Mouse (Mus musculus) ES-E14 (cell line): ENCODE results near the gene Mettl16. TPM values are rescaled to one million over a fixed set of nuclear protein-coding genes. Genes with fewer than 3 reads are reported as not detected.

Source experiments
- DNase-seq: peaks from one replicate; pipeline ENCODE4 v3.0.0-alpha.2; 2013; ENCODE audit warnings: low read depth, low spot score
- H3K27ac ChIP-seq: 2 replicates; pipeline ENCODE4 v1.5.1; 2012; ENCODE audit warnings: low read depth, mild to moderate bottlenecking, low read length, moderate library complexity, mixed read lengths; ENCODE audit not compliant: poor library complexity, insufficient read depth, severe bottlenecking
- H3K36me3 ChIP-seq: 2 replicates; pipeline ENCODE4 v1.6.1; 2012; ENCODE audit warnings: mild to moderate bottlenecking, low read length, moderate library complexity, mixed read lengths; ENCODE audit not compliant: control insufficient read depth, poor library complexity, insufficient read depth, severe bottlenecking
- H3K4me1 ChIP-seq, 2 experiments: fragments of 150-350 bp in 1 of 2; sonication (generic) in 1 of 2; 2 replicates each; pipeline ENCODE4 v1.6.1; 2012; ENCODE audit warnings: low read length in 2 of 2, mild to moderate bottlenecking in 1 of 2, mixed read lengths in 1 of 2; ENCODE audit not compliant: control insufficient read depth in 2 of 2, insufficient read depth in 2 of 2, poor library complexity in 1 of 2
- H3K4me3 ChIP-seq, 2 experiments: fragments of 150-350 bp in 1 of 2; sonication (generic) in 1 of 2; 2 replicates each; pipeline ENCODE4 v1.5.1; 2012; ENCODE audit warnings: low read length in 2 of 2, low read depth in 1 of 2, mild to moderate bottlenecking in 1 of 2, mixed read lengths in 1 of 2; ENCODE audit not compliant: insufficient read depth in 1 of 2, poor library complexity in 1 of 2, severe bottlenecking in 1 of 2
- H3K9ac ChIP-seq: 2 replicates; pipeline ENCODE4 v1.6.1; 2012; ENCODE audit warnings: low read depth, mild to moderate bottlenecking, low read length, mixed read lengths; ENCODE audit not compliant: poor library complexity, insufficient read depth, severe bottlenecking
- H3K9me3 ChIP-seq: fragments of 150-350 bp; sonication (generic); 2 replicates; pipeline ENCODE4 v1.6.1; 2012; ENCODE audit warnings: low read depth, mild to moderate bottlenecking, low read length; ENCODE audit not compliant: control insufficient read depth, insufficient read depth
- CHD2 ChIP-seq: IDR thresholded peaks from 2 replicates; pipeline ENCODE4 v1.6.1; 2014; ENCODE audit warnings: mild to moderate bottlenecking, low read depth, low read length, inconsistent platforms
- HCFC1 ChIP-seq: IDR thresholded peaks from 2 replicates; pipeline ENCODE4 v1.6.1; 2012; ENCODE audit warnings: low read length, inconsistent platforms, borderline replicate concordance; ENCODE audit not compliant: insufficient read depth
- MAFK ChIP-seq: IDR thresholded peaks from 2 replicates; pipeline ENCODE4 v1.6.1; 2014; ENCODE audit warnings: mild to moderate bottlenecking, low read depth, low read length, inconsistent platforms; ENCODE audit not compliant: insufficient read depth
- ZC3H11A ChIP-seq: IDR thresholded peaks from 2 replicates; pipeline ENCODE4 v1.6.1; 2012; ENCODE audit warnings: low read depth, mild to moderate bottlenecking, inconsistent platforms, low read length, borderline replicate concordance
- ZNF384 ChIP-seq: IDR thresholded peaks from 2 replicates; pipeline ENCODE4 v1.6.1; 2012; ENCODE audit warnings: low read depth, low read length, inconsistent platforms
- in situ Hi-C, 2 experiments: fragments of 600-800 bp; cut with MboI; formaldehyde crosslinking; loops; one replicate each; pipeline ENCODE4 v1.15.1; 2025; ENCODE audit warnings: low sequenced_read_pairs in 2 of 2, inconsistent platforms in 1 of 2; ENCODE audit not compliant: unreplicated experiment in 2 of 2
- total RNA-seq: library from RNA; depleted of rRNA; stranded (reverse); fragments of 300-350 nt; gene quantifications from 2 replicates; pipeline ENCODE4 v1.2.3, GENCODE M21; 2012; rRNA removed

Gene Mettl16
- total RNA-seq, 1 experiment: 72.7 TPM

DNA sequence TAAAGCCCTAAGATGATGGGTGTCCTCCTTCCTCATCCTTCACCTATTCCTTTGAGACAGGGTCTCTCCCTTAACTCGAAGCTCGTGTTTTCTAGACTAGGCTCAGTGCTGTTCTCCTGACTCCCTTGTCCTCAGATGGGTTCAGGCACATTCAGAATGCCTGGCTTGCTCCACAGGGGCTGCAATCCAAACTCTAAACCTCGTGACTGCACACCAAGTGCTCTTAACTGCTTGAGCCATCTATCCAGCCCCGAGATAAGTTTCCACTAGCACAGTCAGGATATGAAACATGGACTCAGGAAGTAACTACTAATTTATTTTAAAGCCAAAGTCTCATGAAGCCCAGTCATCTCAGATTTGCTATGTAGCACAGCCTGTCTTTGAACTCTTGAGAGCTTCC lies 99.9 kb downstream of the Mettl16 start:
- H3K4me1 ChIP-seq: peaks cover 2 to 6% of the 10 kb centered on the region in 2 experiments; a peak in 1 of 4 replicates
- DNase-seq: no peak
- H3K9me3 ChIP-seq: no peaks in the 10 kb centered on the region
- H3K4me3 ChIP-seq: no peak overlapping the region
- H3K9ac ChIP-seq: no peak overlapping the region
- TF ChIP-seq HCFC1 (no peak), MAFK (no peak), CHD2 (no peak), ZC3H11A (no peak), ZNF384 (no peak)
- H3K36me3 ChIP-seq: peaks cover 4% of the 10 kb centered on the region; the same call in 1 of the 2 replicates
- H3K27ac ChIP-seq: no peak overlapping the region
- in situ Hi-C loops: no loop called here

DNA sequence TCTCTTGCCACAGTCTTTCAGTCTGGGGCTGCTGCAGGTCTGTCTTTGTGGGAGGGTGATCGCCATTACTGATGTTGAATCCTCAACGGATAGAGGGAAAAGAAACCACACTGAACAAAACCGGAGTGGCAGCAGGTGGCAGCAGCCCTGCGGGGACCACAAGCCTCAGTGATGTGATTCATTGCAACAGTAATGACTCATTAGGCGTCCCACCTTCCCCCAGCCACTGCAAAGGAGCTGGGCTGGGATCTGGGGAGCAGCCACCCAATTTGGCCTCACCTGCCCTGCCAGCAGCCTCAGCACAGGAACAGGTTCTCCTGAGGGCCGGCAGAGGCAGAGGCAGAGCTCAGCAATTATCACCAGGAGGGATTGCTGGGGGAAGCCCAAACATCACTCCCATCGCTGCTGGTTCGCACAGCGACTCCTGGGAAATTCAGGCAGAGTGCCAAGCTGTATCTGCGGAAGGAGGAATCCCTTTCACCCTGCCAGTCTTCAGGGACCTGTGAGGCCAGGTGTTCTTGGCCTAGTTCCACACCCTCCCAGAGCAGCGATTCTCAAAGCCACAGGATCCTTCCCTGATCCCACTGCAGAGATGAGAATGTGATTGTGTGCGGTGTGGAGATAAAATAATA lies 100.5 kb downstream of the Mettl16 start:
- Histone ChIP-seq H3K36me3 (peaks cover 4% of the 10 kb centered on the region; the same call in 1 of the 2 replicates), H3K4me1 (peaks cover 2 to 6% of the 10 kb centered on the region in 2 experiments; a peak in 2 of 4 replicates), H3K9me3 (no peaks in the 10 kb centered on the region), H3K4me3 (no peak overlapping the region), H3K27ac (no peak overlapping the region), H3K9ac (no peak overlapping the region; the same call in 1 of the 2 replicates)
- TF ChIP-seq HCFC1 (no peak), MAFK (no peak), CHD2 (no peak), ZNF384 (no peak), ZC3H11A (no peak)
- no peak for DNase-seq
- in situ Hi-C loops: no loop called here

DNA sequence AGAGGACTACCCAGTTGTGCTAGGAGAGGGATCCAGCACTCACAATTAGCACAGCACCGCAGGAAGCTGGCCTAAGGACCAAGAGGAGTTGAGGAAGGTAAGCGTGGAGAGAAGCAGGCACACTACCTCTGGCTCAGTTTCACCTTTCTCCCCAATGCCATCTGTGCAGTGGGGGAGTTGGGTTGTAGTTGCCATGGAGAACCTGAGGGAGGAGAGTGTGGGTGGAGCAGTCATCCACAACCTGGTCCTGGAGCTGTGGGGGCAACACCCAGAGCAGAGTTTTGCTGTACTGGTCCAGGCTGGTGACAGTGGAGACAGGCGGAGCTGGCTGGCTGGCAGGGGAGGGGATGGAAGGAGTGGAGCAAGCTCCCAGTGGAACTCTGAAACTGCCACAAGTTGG lies 104.0 kb downstream of the Mettl16 start:
- Histone ChIP-seq H3K9me3 (no peaks in the 10 kb centered on the region), H3K36me3 (no peaks in the 10 kb centered on the region), H3K9ac (no peak overlapping the region), H3K4me1 (peaks cover 0 to 14% of the 10 kb centered on the region in 2 experiments; a peak in 2 of 4 replicates), H3K4me3 (no peak overlapping the region), H3K27ac (no peak overlapping the region)
- in situ Hi-C loops: no loop called here
- no peak for TF ChIP-seq ZNF384
- TF ChIP-seq ZC3H11A: no peak
- no peak for TF ChIP-seq HCFC1
- no peak for TF ChIP-seq CHD2
- no peak for TF ChIP-seq MAFK
- DNase-seq: no peak

DNA sequence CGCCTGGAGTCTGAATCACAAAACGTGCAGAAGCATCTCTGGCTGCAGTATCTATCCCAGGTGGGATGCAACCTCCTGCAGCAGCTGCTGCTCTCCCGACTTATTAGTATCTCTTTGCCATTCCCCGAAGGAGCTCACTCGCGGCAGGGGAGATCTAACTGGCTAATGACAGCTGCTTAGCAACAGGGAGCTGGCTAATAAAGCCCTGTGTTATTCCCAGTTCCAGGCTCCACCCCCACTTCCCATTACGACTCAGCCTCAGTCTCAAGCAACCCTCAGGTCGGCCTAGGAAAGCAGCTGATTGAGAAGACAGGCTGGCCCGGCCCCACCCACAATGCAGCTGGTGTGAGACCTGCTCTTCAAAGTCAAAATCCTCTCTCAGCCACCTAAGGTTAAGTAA lies 106.2 kb downstream of the Mettl16 start:
- no peak overlapping the region for H3K4me3 ChIP-seq
- in situ Hi-C loops: no loop called here
- no peaks in the 10 kb centered on the region for H3K9me3 ChIP-seq
- H3K4me1 ChIP-seq: peaks cover 0 to 14% of the 10 kb centered on the region in 2 experiments; a peak in 2 of 4 replicates
- H3K9ac ChIP-seq: no peak overlapping the region
- no peak overlapping the region for H3K27ac ChIP-seq
- peak; percentile 81 for DNase-seq
- no peaks in the 10 kb centered on the region for H3K36me3 ChIP-seq
- TF ChIP-seq ZNF384 (no peak), CHD2 (no peak), HCFC1 (no peak), MAFK (no peak), ZC3H11A (no peak)

Other genes starting within 250 kb of the Mettl16 start
- 2.0 and 2.7 TPM in 2 replicates for gene Rap1gap2, start 159.9 kb upstream of the Mettl16 start, total RNA-seq
- 1.8 and 3.3 TPM in 2 replicates for gene Ccdc92b, start 151.2 kb upstream of the Mettl16 start, total RNA-seq
- 73.5 and 92.9 TPM in 2 replicates for gene Cluh, start 121.3 kb upstream of the Mettl16 start, total RNA-seq
- 41.8 and 64.6 TPM in 2 replicates for gene Pafah1b1, start 46.2 kb upstream of the Mettl16 start, total RNA-seq
- gene Mnt, start 60.1 kb downstream of the Mettl16 start, total RNA-seq: 10.2 and 10.3 TPM in 2 replicates
- gene Sgsm2, start 126.2 kb downstream of the Mettl16 start, total RNA-seq: 10.4 and 16.5 TPM in 2 replicates
- gene Tsr1, start 127.2 kb downstream of the Mettl16 start, total RNA-seq: 110 and 125 TPM in 2 replicates
- gene Smg6, start 155.0 kb downstream of the Mettl16 start, total RNA-seq: 18.2 and 19.9 TPM in 2 replicates
- 2.9 and 3.8 TPM in 2 replicates for gene Srr, start 155.1 kb downstream of the Mettl16 start, total RNA-seq